Mouse (Mus musculus) bone marrow, adult 2 months (tissue): ENCODE data around the gene Notum.
"Not testable (repeated sequence)": the region's sequence is repeated elsewhere in the genome, so short reads cannot be mapped to it uniquely, and the experiment has no call there.

Experiments
- CTCF ChIP-seq: fragments of 200-500 bp; IDR thresholded peaks from 2 replicates; pipeline ENCODE4 v1.5.1; 2011; ENCODE audit warnings: low read length, control low read depth; ENCODE audit not compliant: control insufficient read depth, insufficient read depth
- POLR2A ChIP-seq: fragments of 200-500 bp; IDR thresholded peaks from 2 replicates; pipeline ENCODE4 v1.6.1; 2011; ENCODE audit warnings: low read depth, mild to moderate bottlenecking, control low read depth, low read length, borderline replicate concordance; ENCODE audit not compliant: control insufficient read depth

DNA sequence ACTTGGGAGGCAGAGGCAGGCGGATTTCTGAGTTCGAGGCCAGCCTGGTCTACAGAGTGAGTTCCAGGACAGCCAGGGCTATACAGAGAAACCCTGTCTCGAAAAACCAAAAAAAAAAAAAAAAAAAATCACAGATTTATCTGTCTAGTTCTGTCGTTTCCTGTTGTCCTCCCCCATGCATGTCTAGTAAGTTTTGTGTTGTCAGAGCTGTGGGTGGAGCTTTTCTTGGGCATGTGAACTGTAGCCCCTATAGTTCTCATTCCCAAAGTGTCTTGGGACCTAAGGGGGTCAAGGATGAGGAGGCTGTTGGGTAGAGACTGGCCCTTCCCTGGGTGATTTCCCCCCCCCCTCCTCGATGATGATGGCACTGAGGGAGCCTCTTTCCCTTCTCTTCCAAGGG is 14.9 kb upstream of the Notum start:
- not testable (repeated sequence) for TF ChIP-seq CTCF, POLR2A
